8 mouse cellular contexts compared by ENCODE assay signal in the genomic region with DNA sequence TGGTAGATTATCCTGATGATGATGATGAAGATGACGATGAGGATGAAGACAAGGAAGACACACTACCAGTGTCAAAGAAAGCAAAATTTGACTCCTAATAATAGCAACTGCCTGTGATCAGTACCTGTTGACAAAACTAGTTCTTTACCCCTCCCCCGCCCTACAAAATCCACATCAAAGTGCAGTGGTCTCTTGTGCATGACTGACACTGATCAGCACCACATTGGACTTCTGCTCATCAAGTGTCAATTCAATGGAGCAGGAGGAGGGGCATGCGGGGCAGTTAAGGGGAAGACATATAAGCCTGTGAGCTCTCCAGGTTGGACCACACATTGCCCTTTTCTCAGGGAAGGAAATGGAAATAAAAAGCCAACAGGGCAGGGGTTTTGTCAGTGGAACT. TPM values are rescaled to one million over a fixed set of nuclear protein-coding genes. Genes with fewer than 3 reads are reported as not detected.
DNase-seq lines count a peak whose midpoint lies in the region; ATAC-seq lines count a peak whose summit lies in the region.

No protein-coding gene starts in this region.

- H3K4me3 ChIP-seq in heart, embryonic 13.5 days, result peak overlapping the region; percentile 61
- peak overlapping the region; percentile 59 for H3K4me3 ChIP-seq in forebrain, embryonic 10.5 days
- H3K4me3 ChIP-seq in liver, embryonic 12.5 days, result peak overlapping the region; percentile 69

- 67% methylated on average over 3 of the region's 3 CpGs for WGBS in heart, embryonic 13.5 days
- WGBS in forebrain, embryonic 10.5 days, result 67% methylated on average over 3 of the region's 3 CpGs
- WGBS in liver, embryonic 12.5 days (ENCODE audit: insufficient replicate concordance), result 50% methylated on average over 3 of the region's 3 CpGs

- H3K4me2 ChIP-seq in heart, embryonic 13.5 days, result peak overlapping the region; percentile 81
- H3K4me2 ChIP-seq in liver, embryonic 12.5 days, result peak overlapping the region; percentile 89

- H3K27me3 ChIP-seq in heart, embryonic 13.5 days (replicated peaks), result no peaks in the 10 kb centered on the region
- no peaks in the 10 kb centered on the region for H3K27me3 ChIP-seq in forebrain, embryonic 10.5 days (ENCODE audit: poor library complexity, severe bottlenecking)
- no peaks in the 10 kb centered on the region for H3K27me3 ChIP-seq in liver, embryonic 12.5 days (replicated peaks)

- no peak for DNase-seq in heart, adult 18-20 months
- peak; percentile 51 for DNase-seq in ES-CJ7 (ENCODE audit: low read depth, low spot score)
- DNase-seq in forebrain, embryonic 10.5 days (ENCODE audit: extremely low spot score, low spot score), result no peak
- no peak for DNase-seq in frontal cortex, postnatal 36 days (ENCODE audit: low spot score in 2 of 2)
- no peak for DNase-seq in frontal cortex, postnatal 14 days (ENCODE audit: low spot score in 2 of 2)
- no peak for DNase-seq in adrenal gland, postnatal 14 days

- no peaks in the 10 kb centered on the region for H3K36me3 ChIP-seq in heart, embryonic 13.5 days
- no peaks in the 10 kb centered on the region for H3K36me3 ChIP-seq in forebrain, embryonic 10.5 days (replicated peaks)
- no peaks in the 10 kb centered on the region for H3K36me3 ChIP-seq in liver, embryonic 12.5 days

- H3K9ac ChIP-seq in heart, embryonic 13.5 days, result peak overlapping the region; percentile 85
- H3K9ac ChIP-seq in liver, embryonic 12.5 days, result peak overlapping the region; percentile 73

- peaks cover 3% of the 10 kb centered on the region for H3K9me3 ChIP-seq in heart, embryonic 13.5 days
- H3K9me3 ChIP-seq in forebrain, embryonic 10.5 days, result peaks cover 3% of the 10 kb centered on the region
- peaks cover 3% of the 10 kb centered on the region for H3K9me3 ChIP-seq in liver, embryonic 12.5 days (replicated peaks)

- H3K4me1 ChIP-seq in heart, embryonic 13.5 days, result 0 out of 2 replicates have a peak, but pooled peaks cover 4% of the 10 kb centered on the region
- peaks cover 6% of the 10 kb centered on the region for H3K4me1 ChIP-seq in forebrain, embryonic 10.5 days
- H3K4me1 ChIP-seq in liver, embryonic 12.5 days, result peaks cover 11% of the 10 kb centered on the region

- ATAC-seq in heart, embryonic 13.5 days (ENCODE audit: extremely low read depth, insufficient number of reproducible peaks, low FRiP score, low TSS enrichment), result no peak
- ATAC-seq in liver, embryonic 12.5 days, result no peak

- H3K27ac ChIP-seq in heart, embryonic 13.5 days (replicated peaks), result no peak overlapping the region
- peak overlapping the region; percentile 87 for H3K27ac ChIP-seq in forebrain, embryonic 10.5 days
- H3K27ac ChIP-seq in liver, embryonic 12.5 days, result peak overlapping the region; percentile 96; the same call in 1 of the 2 replicates

RNA-seq across cellular contexts. Expression of a gene that starts 29.6 kb away (rescaled TPM):
- 11.9 and 14.5 TPM in 2 replicates for polyA plus RNA-seq in heart, embryonic 13.5 days (2015; fragmentation: Nextera tagmentation; extraction: Ambion mirVana)
- total RNA-seq in heart, adult 18-20 months (2021), result 10 to 100 TPM; 28.4 to 32.1 TPM
- 19.6 and 21.1 TPM in 2 replicates for polyA plus RNA-seq in forebrain, embryonic 10.5 days (2016; fragmentation: Nextera tagmentation; extraction: Ambion mirVana)
- 15.8 and 17.6 TPM in 2 replicates for polyA plus RNA-seq in liver, embryonic 12.5 days (2016; fragmentation: Nextera tagmentation; extraction: Ambion mirVana)
- total RNA-seq in adrenal gland, postnatal 14 days (2021), result 40.4 and 44.0 TPM in 2 replicates
